Mouse (Mus musculus): ENCODE measurements at regions not wholly inside any gene's neighbourhood (a gene's known extent, or its start where the extent isn't known, plus 50 kb on each side); places are given as distances from the start of the nearest gene placed in this dataset.

DNA sequence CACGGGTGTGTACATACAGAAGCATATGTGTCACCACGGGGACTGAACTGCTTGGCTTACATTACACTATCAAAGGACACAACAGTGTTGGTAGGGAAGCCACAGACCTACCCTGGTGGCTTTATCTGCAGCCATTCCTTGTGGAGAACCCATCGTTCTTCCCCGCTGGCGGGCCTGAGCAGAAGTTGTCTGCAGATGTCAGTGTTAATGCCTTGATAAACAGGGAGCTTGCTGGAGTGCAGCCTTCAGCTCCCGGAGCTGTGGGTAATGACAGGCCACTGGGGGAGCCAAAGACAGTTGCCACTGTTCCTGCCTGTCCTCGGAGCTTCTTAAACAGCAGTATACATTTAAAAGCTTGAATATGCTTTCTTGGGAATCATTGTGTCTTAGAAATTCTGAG lies 115.9 kb downstream of the H2al1j start:
- TF ChIP-seq CTCF (IDR thresholded peaks at IDR 0.05; ENCODE audit: control insufficient read depth, insufficient read depth, insufficient replicate concordance, low read depth, low read length) (no peak), POLR2A (IDR thresholded peaks at IDR 0.05; ENCODE audit: control insufficient read depth, low read depth, low read length) (no peak)

Data from testis, adult 2 months (tissue).